Mouse (Mus musculus) gastrocnemius, adult 8-10 months (tissue): ENCODE data around the gene A530064D06Rik. TPM values are rescaled to one million over a fixed set of nuclear protein-coding genes. Genes with fewer than 3 reads are reported as not detected.
A peak's percentile ranks its signal among the peaks of the same experiment; 100 is the strongest.
"Not testable (repeated sequence)": the region's sequence is repeated elsewhere in the genome, so short reads cannot be mapped to it uniquely, and the experiment has no call there.

Source experiments
- DNase-seq, 2 experiments: peaks; one replicate each; pipeline ENCODE4 v3.0.0; 2022; ENCODE audit warnings: low spot score in 2 of 2
- total RNA-seq, 4 experiments: library from RNA; stranded (reverse); gene quantifications; 2 replicates each; pipeline ENCODE4 v1.2.4; 2022

The A530064D06Rik gene
- total RNA-seq = not detected

GRCm38 (mm10) chr17:48167103-48167502 lies at the start of gene A530064D06Rik:
Gene A530064D06Rik (minus strand): TSS chr17:48167275.
- not testable (repeated sequence) for DNase-seq

GRCm38 (mm10) chr17:48215429-48215828 lies 48.4 kb upstream of the A530064D06Rik start:
- no peak for DNase-seq

GRCm38 (mm10) chr17:48213511-48213910 lies 46.4 kb upstream of the A530064D06Rik start:
- no peak for DNase-seq

- no peak for DNase-seq
Measured at GRCm38 (mm10) chr17:48212596-48212995, 45.5 kb upstream of the A530064D06Rik start.

GRCm38 (mm10) chr17:48203086-48203485 lies 36.0 kb upstream of the A530064D06Rik start:
- no peak for DNase-seq

DNA sequence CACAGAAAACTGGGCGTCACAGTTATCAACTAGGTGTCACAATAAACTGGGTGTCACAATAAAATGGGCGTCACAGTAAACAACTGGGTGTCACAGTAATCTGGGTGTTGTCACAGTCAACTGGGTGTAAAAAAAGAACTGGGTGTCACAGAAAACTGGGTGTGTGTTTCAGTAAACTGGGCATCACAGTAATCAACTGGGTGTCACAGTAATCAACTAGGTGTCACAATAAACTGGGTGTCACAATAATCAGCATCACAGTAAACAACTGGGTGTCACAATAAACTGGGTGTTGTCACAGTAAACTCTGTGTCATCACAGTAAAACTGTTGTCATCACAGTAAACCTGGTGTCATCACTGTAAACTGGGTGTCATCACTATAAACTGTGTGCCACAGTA lies 25.3 kb upstream of the A530064D06Rik start:
- no peak for DNase-seq

GRCm38 (mm10) chr17:48185252-48185651 lies 18.2 kb upstream of the A530064D06Rik start:
- DNase-seq = no peak

- DNase-seq = no peak
Measured at GRCm38 (mm10) chr17:48157382-48158076, 9.5 kb downstream of the A530064D06Rik start.

GRCm38 (mm10) chr17:48146120-48146519 lies 21.0 kb downstream of the A530064D06Rik start, which contains the start of gene 9830107B12Rik:
Gene 9830107B12Rik (minus strand): TSS chr17:48146268.
- DNase-seq = no peak

DNA sequence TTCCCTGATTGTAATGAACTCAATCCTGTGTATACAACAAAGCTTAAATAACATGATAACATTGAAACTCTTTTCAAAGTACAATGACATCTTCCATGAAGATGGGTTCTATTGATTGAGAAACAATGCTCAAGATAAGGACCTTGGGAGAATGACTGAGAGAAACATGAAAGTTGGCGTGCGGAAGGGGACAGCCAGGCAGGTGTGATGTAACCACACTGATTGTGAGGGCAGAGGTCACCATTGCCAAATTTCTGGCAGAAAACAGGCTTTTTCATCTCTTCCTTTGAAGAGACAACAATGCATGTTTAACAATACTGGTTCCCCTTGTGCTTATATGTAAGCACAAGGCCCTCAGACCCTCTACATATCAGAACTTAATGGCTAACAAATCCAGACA lies 34.3 kb downstream of the A530064D06Rik start:
- no peak for DNase-seq

GRCm38 (mm10) chr17:48120456-48120855 lies 46.6 kb downstream of the A530064D06Rik start:
- DNase-seq = no peak

- DNase-seq = peak; percentile 55 to 58
Measured at GRCm38 (mm10) chr17:48119656-48120055, 47.4 kb downstream of the A530064D06Rik start.

GRCm38 (mm10) chr17:48118570-48118969 lies 48.5 kb downstream of the A530064D06Rik start:
- DNase-seq = no peak

GRCm38 (mm10) chr17:48110547-48111287 lies 56.4 kb downstream of the A530064D06Rik start:
- no peak for DNase-seq

DNA sequence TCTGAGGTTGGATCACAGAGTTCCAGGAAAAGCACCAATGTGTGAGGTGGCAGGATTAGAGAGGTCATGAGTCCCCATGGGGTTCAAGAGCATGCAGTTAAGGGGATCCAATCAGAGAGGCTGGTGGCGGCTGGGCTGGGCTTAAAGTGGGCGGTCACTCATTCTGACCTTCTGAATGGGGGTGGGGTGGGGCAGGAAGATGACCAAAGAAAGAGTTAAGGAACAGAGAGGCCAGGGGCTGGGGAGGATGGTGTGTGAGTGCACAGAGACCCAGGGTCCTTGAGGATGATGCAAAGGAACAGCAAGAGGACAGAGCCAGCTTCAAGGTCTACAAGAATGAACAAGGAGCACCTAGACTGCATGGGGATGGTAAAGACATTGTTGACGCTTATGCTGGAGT lies 58.6 kb downstream of the A530064D06Rik start:
- no peak for DNase-seq

GRCm38 (mm10) chr17:48107862-48108261 lies 59.2 kb downstream of the A530064D06Rik start:
- DNase-seq = no peak

DNA sequence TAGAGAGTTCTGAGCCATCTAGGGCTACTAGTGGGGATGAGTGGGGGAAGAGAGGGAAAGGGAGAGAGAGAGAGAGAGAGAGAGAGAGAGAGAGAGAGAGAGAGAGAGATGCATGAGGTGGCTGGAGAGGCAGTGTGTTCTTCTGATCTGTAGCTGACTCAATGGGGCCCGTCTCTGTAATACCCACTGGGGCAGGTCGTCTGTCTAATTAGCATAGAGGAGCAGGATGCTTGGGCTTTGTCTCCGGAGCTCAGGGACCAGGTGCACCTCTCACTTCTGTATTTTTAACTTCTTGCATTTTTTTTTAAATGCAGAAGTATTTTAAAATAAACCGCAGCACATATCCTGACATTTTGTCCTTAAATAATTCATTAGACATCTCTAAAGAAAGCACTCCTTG lies 59.7 kb downstream of the A530064D06Rik start:
- no peak for DNase-seq

DNA sequence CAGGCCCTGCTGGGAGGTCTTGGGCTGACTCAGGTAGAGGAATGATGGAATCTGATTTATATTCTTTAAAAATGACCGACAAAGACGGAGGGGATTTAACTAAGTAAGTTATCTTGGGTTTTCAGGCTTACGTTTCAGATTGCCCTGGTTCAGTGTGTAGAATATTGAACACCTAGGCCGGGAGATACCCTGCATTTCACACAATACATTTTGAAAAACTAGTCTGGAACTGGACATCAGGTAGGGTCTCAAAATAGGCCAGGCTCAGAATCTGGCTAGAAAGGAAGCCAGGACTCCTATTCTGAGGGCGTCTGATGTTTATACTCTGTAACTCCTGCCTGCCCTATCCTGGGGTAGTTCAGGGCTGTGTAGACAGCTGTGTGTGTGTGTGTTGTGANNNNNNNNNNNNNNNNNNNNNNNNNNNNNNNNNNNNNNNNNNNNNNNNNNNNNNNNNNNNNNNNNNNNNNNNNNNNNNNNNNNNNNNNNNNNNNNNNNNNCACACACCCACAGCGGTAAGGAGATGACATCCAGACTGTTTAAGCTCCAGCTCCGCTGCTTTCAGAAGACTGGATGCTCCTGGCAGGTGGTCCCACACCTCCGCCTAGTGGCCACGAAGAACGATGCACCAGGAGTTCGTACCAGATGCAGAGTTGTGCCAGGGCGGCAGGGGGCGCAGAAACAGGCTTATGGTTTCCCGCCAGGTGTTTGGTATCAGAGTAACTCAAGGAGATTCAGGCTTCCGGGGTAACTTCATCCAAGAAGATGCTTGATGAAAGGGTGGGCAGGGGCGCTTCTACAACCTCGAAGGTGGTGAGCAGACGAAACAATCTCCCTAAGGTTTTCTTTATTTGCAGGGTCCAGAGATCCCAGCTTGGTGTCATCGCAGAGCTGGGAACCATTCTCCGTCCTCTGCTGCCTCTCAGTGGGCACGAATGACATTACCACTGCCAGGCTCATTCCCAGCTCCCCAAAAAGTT lies 66.3 kb downstream of the A530064D06Rik start:
- DNase-seq = peak; percentile 68 to 71

DNA sequence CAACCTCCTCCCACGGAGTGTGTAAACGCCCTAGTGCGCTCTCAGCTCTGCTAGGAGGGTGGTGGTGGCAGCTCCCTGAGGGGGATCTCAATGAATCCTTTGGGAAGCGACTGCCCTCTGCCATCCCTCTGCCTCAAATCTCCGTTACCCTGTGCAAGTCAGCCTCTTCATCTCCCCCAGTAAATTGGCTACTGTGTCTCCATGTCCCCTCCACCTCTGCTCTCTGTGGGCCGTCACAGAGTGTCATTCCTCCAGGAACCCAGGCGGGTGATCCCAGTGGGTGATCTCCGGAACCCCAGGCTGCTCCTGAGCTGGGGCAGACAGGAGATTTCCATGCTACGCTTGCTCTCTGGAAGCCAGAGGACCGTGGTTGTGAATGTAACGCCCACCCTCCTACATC lies 67.8 kb downstream of the A530064D06Rik start:
- DNase-seq = no peak
